Mouse (Mus musculus) kidney, adult 2 months (tissue): ENCODE measurements at regions not wholly inside any gene's neighbourhood (a gene's known extent, or its start where the extent isn't known, plus 50 kb on each side); places are given as distances from the start of the nearest gene placed in this dataset.

ENCODE experiments used
- CTCF ChIP-seq: fragments of 200-500 bp; conservative IDR thresholded peaks from 2 replicates; pipeline ENCODE4 v1.5.1; 2011; ENCODE audit warnings: low read depth, mild to moderate bottlenecking, control low read depth, low read length, moderate library complexity, mixed read lengths; ENCODE audit not compliant: insufficient read depth, insufficient read length
- POLR2A ChIP-seq: fragments of 200-500 bp; IDR thresholded peaks from one replicate; pipeline ENCODE4 v1.6.1; 2011; ENCODE audit warnings: low read depth, low read length, control low read depth

DNA sequence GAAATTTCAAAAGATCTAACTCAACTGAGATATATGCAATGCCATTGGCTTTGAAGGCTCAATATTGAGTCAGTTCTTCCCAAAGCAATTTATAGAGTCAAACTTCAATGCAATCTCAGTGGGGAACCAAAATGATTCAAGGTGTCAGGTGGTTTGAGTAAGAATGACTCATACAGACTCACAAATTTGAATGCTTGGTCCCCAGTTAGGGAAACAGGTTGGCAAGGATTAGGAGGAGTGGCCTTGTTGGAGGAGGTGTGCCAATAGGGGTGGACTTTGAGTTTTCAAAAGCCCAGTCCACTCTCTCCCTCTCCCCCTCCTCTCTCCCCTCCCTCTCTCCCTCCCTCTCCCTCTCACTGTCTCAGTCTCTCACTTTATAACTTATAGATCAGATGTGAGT lies 52.8 kb upstream of the Smad1 start:
- no peak for TF ChIP-seq CTCF
- no peak for TF ChIP-seq POLR2A
